Mouse (Mus musculus): Measurements from ENCODE around the gene Chst13. TPM values are rescaled to one million over a fixed set of nuclear protein-coding genes. Genes with fewer than 3 reads are reported as not detected.

Chst13 gene
- total RNA-seq, 1 experiment from 2014 or later, result not detected

- DNase-seq, result no peak
Observed at GRCm38 (mm10) chr6:90319475-90320191, 5.4 kb downstream of the Chst13 start.

GRCm38 (mm10) chr6:90319019-90319418, 6.0 kb downstream of the Chst13 start:
- no peak for DNase-seq

- no peak for DNase-seq
Observed at GRCm38 (mm10) chr6:90317510-90318258, 7.3 kb downstream of the Chst13 start.

GRCm38 (mm10) chr6:90315961-90316360, 9.0 kb downstream of the Chst13 start:
- DNase-seq, result no peak

- no peak for DNase-seq
Observed at GRCm38 (mm10) chr6:90308839-90309778, 15.9 kb downstream of the Chst13 start.

- DNase-seq, result no peak
Observed at GRCm38 (mm10) chr6:90306315-90306975, 18.5 kb downstream of the Chst13 start.

GRCm38 (mm10) chr6:90300919-90301318, 24.1 kb downstream of the Chst13 start, which contains the start of gene BC048671:
TSS of gene BC048671 (plus strand) at chr6:90301219.
- no peak for DNase-seq

- DNase-seq, result no peak
Observed at GRCm38 (mm10) chr6:90288265-90288664, 36.7 kb downstream of the Chst13 start.

Other genes starting within 250 kb of the Chst13 start
- gene Vmn1r49, start 246.7 kb downstream of the Chst13 start, total RNA-seq (2021), result not detected in 2 replicates
- not detected in 2 replicates for gene Vmn1r50, start 223.8 kb downstream of the Chst13 start, total RNA-seq (2021)
- gene Vmn1r51, start 202.6 kb downstream of the Chst13 start, total RNA-seq (2021), result not detected in 2 replicates
- not detected in 2 replicates for gene Vmn1r52, start 150.4 kb downstream of the Chst13 start, total RNA-seq (2021)
- gene V1ra8, start 122.4 kb downstream of the Chst13 start, total RNA-seq (2021), result not detected in 2 replicates
- gene Vmn1r53, start 100.7 kb downstream of the Chst13 start, total RNA-seq (2021), result not detected in 2 replicates
- gene Vmn1r54, start 78.9 kb downstream of the Chst13 start, total RNA-seq (2021), result not detected in 2 replicates
- not detected in 2 replicates for gene BC048671, start 24.0 kb downstream of the Chst13 start, total RNA-seq (2021)
- 0.09 and 3.0 TPM in 2 replicates for gene Uroc1, start 8.1 kb upstream of the Chst13 start, total RNA-seq (2021)
- 23.0 and 24.6 TPM in 2 replicates for gene Zxdc, start 44.3 kb upstream of the Chst13 start, total RNA-seq (2021)
- 1.1 TPM in 1 of 2 replicates, not detected in the other for gene Cfap100, start 103.6 kb upstream of the Chst13 start, total RNA-seq (2021)
- gene Klf15, start 137.4 kb upstream of the Chst13 start, total RNA-seq (2021), result 38.4 and 44.5 TPM in 2 replicates
- gene Aldh1l1, start 161.2 kb upstream of the Chst13 start, total RNA-seq (2021), result 179 and 220 TPM in 2 replicates